Mouse (Mus musculus) erythroblast, embryonic 14.5 days (primary cell): Measurements from ENCODE around the gene Surf1.

ENCODE experiments used
- GATA1 ChIP-seq: IDR thresholded peaks from 2 replicates; pipeline ENCODE4 v1.6.1; 2012; ENCODE audit warnings: low read length, inconsistent platforms, mixed read lengths
- TAL1 ChIP-seq: IDR thresholded peaks from 3 replicates; pipeline ENCODE4 v1.6.1; 2012; ENCODE audit warnings: low read length, inconsistent platforms, mixed read lengths

DNA sequence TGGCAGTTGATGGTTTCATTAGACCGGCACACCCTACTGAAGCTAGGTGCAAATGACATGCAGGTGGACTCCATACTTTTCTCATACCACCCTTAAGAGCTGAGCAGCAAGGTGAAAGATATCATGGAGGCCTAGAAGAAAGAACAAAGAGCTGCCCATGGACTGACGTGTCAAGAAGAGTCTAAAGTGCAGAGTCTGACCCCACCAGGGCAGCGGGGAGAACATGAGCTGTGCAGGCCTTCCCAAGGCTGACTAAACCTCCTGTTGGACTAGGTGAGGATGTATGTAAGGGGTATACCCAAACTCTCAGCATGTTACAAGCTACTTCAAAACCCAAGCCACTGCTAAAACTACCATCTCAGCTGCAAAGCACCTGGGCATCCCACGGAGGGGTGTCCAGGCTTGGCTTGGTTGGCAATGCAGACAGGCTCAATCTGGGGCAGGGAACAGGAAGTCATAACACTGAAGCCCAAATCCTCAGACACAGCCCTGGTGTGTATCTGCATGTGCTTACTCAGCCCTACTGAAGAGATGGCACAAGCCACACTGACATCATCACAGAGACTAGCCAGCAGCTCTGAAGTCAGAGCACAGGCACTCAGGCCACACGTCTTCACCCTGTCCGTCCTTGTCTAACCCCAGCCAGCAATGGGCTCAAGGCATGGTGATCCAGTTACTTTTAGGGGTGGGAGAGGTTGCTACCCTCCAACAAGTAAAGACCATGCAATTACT, 11.6 kb upstream of the Surf1 start:
- TF ChIP-seq GATA1 (no peak), TAL1 (no peak)
